Mouse (Mus musculus) forebrain, embryonic 14.5 days (tissue): ENCODE measurements around the gene Cnpy3. TPM values are rescaled to one million over a fixed set of nuclear protein-coding genes. Genes with fewer than 3 reads are reported as not detected.

Experiments
- ATAC-seq: fragments of 200-750 bp; cut with Nextera tagmentation; 2 replicates; pipeline ENCODE4 v1.8.0; 2017; ENCODE audit warnings: mild to moderate bottlenecking, moderate library complexity
- DNase-seq: peaks from one replicate; pipeline ENCODE4 v3.0.0-alpha.2; 2015; ENCODE audit warnings: low spot score
- H3K27ac ChIP-seq: fragments of 300-500 bp; sonication (generic); 2 replicates; pipeline ENCODE4 v1.5.1; 2014; ENCODE audit warnings: low read depth, mild to moderate bottlenecking, control low read depth, low read length, moderate library complexity
- H3K27me3 ChIP-seq: fragments of 300-500 bp; sonication (generic); replicated peaks from 2 replicates; pipeline ENCODE4 v1.6.1; 2014; ENCODE audit warnings: low read length, control low read depth, mixed read lengths; ENCODE audit not compliant: control insufficient read depth, insufficient read depth
- H3K36me3 ChIP-seq: fragments of 300-500 bp; sonication (generic); 2 replicates; pipeline ENCODE4 v1.6.1; 2014; ENCODE audit warnings: low read length, control low read depth; ENCODE audit not compliant: control insufficient read depth, insufficient read depth
- H3K4me1 ChIP-seq: fragments of 300-500 bp; sonication (generic); 2 replicates; pipeline ENCODE4 v1.6.1; 2014; ENCODE audit warnings: antibody characterized with exemption, low read length, control low read depth; ENCODE audit not compliant: control insufficient read depth, insufficient read depth
- H3K4me2 ChIP-seq: fragments of 300-500 bp; sonication (generic); 2 replicates; pipeline ENCODE4 v1.6.1; 2014; ENCODE audit warnings: mild to moderate bottlenecking, control low read depth, low read length
- H3K4me3 ChIP-seq: fragments of 300-500 bp; sonication (generic); 2 replicates; pipeline ENCODE4 v1.5.1; 2014; ENCODE audit warnings: low read depth, low read length, control low read depth
- H3K9ac ChIP-seq: fragments of 300-500 bp; sonication (generic); 2 replicates; pipeline ENCODE4 v1.6.1; 2014; ENCODE audit warnings: mild to moderate bottlenecking, low read length, control low read depth, moderate library complexity
- H3K9me3 ChIP-seq: fragments of 300-500 bp; sonication (generic); replicated peaks from 2 replicates; pipeline ENCODE4 v1.6.1; 2016; ENCODE audit warnings: low read length, control low read depth, mixed read lengths; ENCODE audit not compliant: control insufficient read depth
- WGBS: fragments of 180-500 bp; shearing (Covaris S2); extraction: QIAGEN DNeasy Blood & Tissue Kit; methylation state at CpG from one replicate; pipeline ENCODE4 v1.1.7; 2014; 5-methylcytosine and 5-hydroxymethylcytosine counted together
- polyA plus RNA-seq: library from polyadenylated mRNA; unstranded; fragments of >200 nt; fragmentation: Nextera tagmentation; extraction: Ambion mirVana; gene quantifications from 2 replicates; pipeline ENCODE4 v1.2.1, GENCODE M21; 2014

The Cnpy3 gene
- polyA plus RNA-seq, 1 experiment from 2014 or later: 54.1 TPM

GRCm38 (mm10) chr17:46728904-46729318, 23.1 kb downstream of the Cnpy3 start, which contains the start of gene Gnmt:
TSS of gene Gnmt (minus strand) at chr17:46729168.
- ATAC-seq: no peak
- no peak within 1 kb of the TSS for H3K4me3 ChIP-seq
- WGBS: 21% methylated on average over 24 of the region's 24 CpGs
- H3K27me3 ChIP-seq: peaks cover 6% of the 10 kb centered on the region; the same call in 1 of the 2 replicates
- peaks cover 3% of the 10 kb centered on the region; the same call in 1 of the 2 replicates for H3K36me3 ChIP-seq
- H3K4me1 ChIP-seq: no peaks in the 10 kb centered on the region
- H3K9ac ChIP-seq: peak within 1 kb of the TSS; percentile 43; the same call in 1 of the 2 replicates
- no peak within 1 kb of the TSS for H3K4me2 ChIP-seq
- H3K9me3 ChIP-seq: no peaks in the 10 kb centered on the region
- no peak within 1 kb of the TSS for H3K27ac ChIP-seq
- DNase-seq: no peak

GRCm38 (mm10) chr17:46728496-46728895, 23.5 kb downstream of the Cnpy3 start:
- Histone ChIP-seq H3K36me3 (peaks cover 7% of the 10 kb centered on the region), H3K27ac (no peak overlapping the region), H3K4me2 (no peak overlapping the region), H3K4me3 (no peak overlapping the region), H3K27me3 (peaks cover 6% of the 10 kb centered on the region; the same call in 1 of the 2 replicates), H3K9me3 (no peaks in the 10 kb centered on the region), H3K9ac (0 out of 2 replicates have a peak overlapping the region, but pooled peaks have one; percentile 43), H3K4me1 (no peaks in the 10 kb centered on the region)
- ATAC-seq (no peak), DNase-seq (no peak)
- 55% methylated on average over 11 of the region's 11 CpGs for WGBS

GRCm38 (mm10) chr17:46728021-46728420, 24.0 kb downstream of the Cnpy3 start:
- ATAC-seq: no peak
- WGBS: 38% methylated on average over 6 of the region's 6 CpGs
- Histone ChIP-seq H3K4me1 (no peaks in the 10 kb centered on the region), H3K27ac (no peak overlapping the region), H3K9ac (no peak overlapping the region), H3K4me2 (no peak overlapping the region), H3K4me3 (no peak overlapping the region), H3K9me3 (no peaks in the 10 kb centered on the region), H3K27me3 (peaks cover 6% of the 10 kb centered on the region; the same call in 1 of the 2 replicates), H3K36me3 (peaks cover 10% of the 10 kb centered on the region)
- DNase-seq: no peak

- Histone ChIP-seq H3K4me2 (no peak overlapping the region), H3K27ac (no peak overlapping the region), H3K4me1 (no peaks in the 10 kb centered on the region), H3K27me3 (peaks cover 6% of the 10 kb centered on the region; the same call in 1 of the 2 replicates), H3K9ac (no peak overlapping the region), H3K9me3 (no peaks in the 10 kb centered on the region), H3K36me3 (peaks cover 13% of the 10 kb centered on the region), H3K4me3 (no peak overlapping the region)
- 91% methylated on average over 11 of the region's 11 CpGs for WGBS
- ATAC-seq (no peak), DNase-seq (no peak)
These were observed 24.7 kb downstream of the Cnpy3 start for GRCm38 (mm10) chr17:46727271-46727670.

- Histone ChIP-seq H3K9ac (no peak overlapping the region), H3K36me3 (peaks cover 22% of the 10 kb centered on the region), H3K9me3 (no peaks in the 10 kb centered on the region), H3K4me1 (no peaks in the 10 kb centered on the region), H3K4me3 (no peak overlapping the region), H3K27me3 (peaks cover 6% of the 10 kb centered on the region; the same call in 1 of the 2 replicates), H3K4me2 (no peak overlapping the region), H3K27ac (no peak overlapping the region)
- 93% methylated on average over 26 of the region's 26 CpGs for WGBS
- DNase-seq (no peak), ATAC-seq (no peak)
These were observed 26.0 kb downstream of the Cnpy3 start for GRCm38 (mm10) chr17:46725731-46726645.

DNA sequence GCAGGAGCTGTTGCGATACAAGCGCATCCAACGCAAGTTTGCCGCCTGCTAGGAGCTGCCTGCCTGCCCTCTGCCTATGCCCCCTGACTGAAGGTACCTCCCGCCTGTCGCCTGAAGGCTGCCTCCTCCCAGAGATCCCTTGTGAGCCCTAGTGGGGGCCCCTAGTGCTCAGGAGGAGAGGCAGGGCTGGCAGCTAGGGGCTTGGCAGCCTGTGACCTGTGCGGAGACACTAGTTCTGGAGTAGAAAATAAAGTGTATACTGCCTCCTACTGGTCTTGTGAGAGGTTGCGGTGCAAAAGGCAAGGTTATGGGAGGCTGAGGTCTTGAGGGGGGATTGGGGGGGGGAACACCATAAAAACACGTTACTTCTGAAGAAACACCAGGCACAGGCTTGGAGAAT, 26.7 kb downstream of the Cnpy3 start:
- Histone ChIP-seq H3K9ac (no peak overlapping the region), H3K36me3 (peaks cover 22% of the 10 kb centered on the region), H3K4me2 (no peak overlapping the region), H3K9me3 (no peaks in the 10 kb centered on the region), H3K4me3 (no peak overlapping the region), H3K4me1 (no peaks in the 10 kb centered on the region), H3K27ac (no peak overlapping the region), H3K27me3 (peaks cover 6% of the 10 kb centered on the region; the same call in 1 of the 2 replicates)
- 53% methylated on average over 9 of the region's 9 CpGs for WGBS
- DNase-seq: peak; percentile 58
- ATAC-seq: 0 out of 2 replicates have a peak, but pooled peaks have one; percentile 23

GRCm38 (mm10) chr17:46724477-46725084, 27.4 kb downstream of the Cnpy3 start:
- no peaks in the 10 kb centered on the region for H3K9me3 ChIP-seq
- peaks cover 6% of the 10 kb centered on the region; the same call in 1 of the 2 replicates for H3K27me3 ChIP-seq
- ATAC-seq (no peak), DNase-seq (no peak)
- peaks cover 25% of the 10 kb centered on the region for H3K36me3 ChIP-seq
- WGBS: 82% methylated on average over 20 of the region's 20 CpGs
- H3K4me2 ChIP-seq: no peak overlapping the region
- no peak overlapping the region for H3K27ac ChIP-seq
- H3K4me3 ChIP-seq: no peak overlapping the region
- H3K4me1 ChIP-seq: no peaks in the 10 kb centered on the region
- H3K9ac ChIP-seq: no peak overlapping the region

DNA sequence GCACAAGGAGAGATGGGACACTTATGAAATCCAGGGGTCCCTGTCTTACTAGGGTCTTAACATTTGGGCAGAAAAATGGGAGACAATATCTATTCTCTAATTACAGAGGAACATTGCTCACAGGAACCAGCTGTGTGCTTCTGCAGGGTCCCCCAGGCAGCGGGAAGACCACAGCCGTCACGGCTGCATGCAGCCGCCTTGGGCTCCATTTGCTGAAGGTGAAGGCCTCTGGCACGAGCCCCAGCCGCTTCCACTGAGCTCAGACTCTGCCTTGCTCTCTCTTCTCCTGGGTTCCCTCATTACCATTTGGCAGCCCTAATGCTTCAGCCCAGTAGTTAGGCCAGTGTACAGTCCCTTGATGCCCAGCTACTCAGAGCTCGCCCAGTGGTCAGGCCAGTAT, 30.9 kb downstream of the Cnpy3 start:
- Histone ChIP-seq H3K9ac (no peak overlapping the region), H3K27ac (no peak overlapping the region), H3K9me3 (no peaks in the 10 kb centered on the region), H3K36me3 (peaks cover 34% of the 10 kb centered on the region), H3K27me3 (no peaks in the 10 kb centered on the region), H3K4me1 (no peaks in the 10 kb centered on the region), H3K4me3 (no peak overlapping the region), H3K4me2 (no peak overlapping the region)
- ATAC-seq (no peak), DNase-seq (no peak)
- 92% methylated on average over 7 of the region's 7 CpGs for WGBS
